Mouse (Mus musculus): ENCODE measurements around the gene Zfp941.

DNA sequence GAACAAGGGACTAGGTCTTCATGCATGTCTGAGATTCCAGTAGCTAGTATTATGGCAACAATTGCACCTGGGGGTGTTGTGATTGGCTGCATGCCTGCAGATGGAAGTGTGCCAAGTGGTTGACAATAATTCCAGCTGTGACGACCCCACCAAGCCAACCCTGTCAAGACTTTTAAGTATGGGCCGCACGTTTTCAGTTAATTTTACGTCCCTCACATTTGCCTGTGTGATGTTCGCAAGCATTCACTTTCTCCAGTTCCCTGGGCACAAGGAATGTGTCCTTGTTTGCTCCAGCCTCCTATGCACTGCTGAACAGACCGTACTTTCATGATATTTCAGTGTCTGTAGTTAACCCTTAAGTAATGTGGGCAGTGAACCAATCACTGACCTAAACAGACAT, 19.3 kb downstream of the Zfp941 start:
- no peak for TF ChIP-seq CTCF (conservative IDR thresholded peaks at IDR 0.05; ENCODE audit: low read length)
- TF ChIP-seq NANOG (IDR thresholded peaks at IDR 0.05; ENCODE audit: borderline replicate concordance, low read length) = no peak

Data from E14TG2a.4 (cell line).